Mouse (Mus musculus) urinary bladder, postnatal 36 days (tissue): ENCODE results near the gene Fat3.

Experiments used
- DNase-seq, 2 experiments: peaks; one replicate each; pipeline ENCODE4 v3.0.0; 2022; ENCODE audit warnings: low spot score in 2 of 2, mixed read lengths in 1 of 2

The Fat3 gene

GRCm38 (mm10) chr9:16437805-16438204 is 63.3 kb downstream of the Fat3 start:
- no peak for DNase-seq

- DNase-seq = no peak
Measured at GRCm38 (mm10) chr9:16428589-16428988, 72.5 kb downstream of the Fat3 start.

- no peak for DNase-seq
Measured at GRCm38 (mm10) chr9:16422707-16423106, 78.4 kb downstream of the Fat3 start.

- DNase-seq = no peak
Measured at GRCm38 (mm10) chr9:16402815-16403214, 98.3 kb downstream of the Fat3 start.

- DNase-seq = no peak
Measured at GRCm38 (mm10) chr9:16398734-16399686, 102.1 kb downstream of the Fat3 start.

GRCm38 (mm10) chr9:16389141-16389540 is 111.9 kb downstream of the Fat3 start:
- DNase-seq = no peak

- no peak for DNase-seq
Measured at GRCm38 (mm10) chr9:16387527-16387926, 113.6 kb downstream of the Fat3 start.

GRCm38 (mm10) chr9:16363713-16364112 is 137.4 kb downstream of the Fat3 start:
- DNase-seq = no peak

GRCm38 (mm10) chr9:16361811-16362210 is 139.3 kb downstream of the Fat3 start:
- DNase-seq = no peak

- DNase-seq = no peak
Measured at GRCm38 (mm10) chr9:16356636-16357035, 144.4 kb downstream of the Fat3 start.

GRCm38 (mm10) chr9:16354906-16355305 is 146.2 kb downstream of the Fat3 start:
- DNase-seq = no peak

- DNase-seq = no peak
Measured at GRCm38 (mm10) chr9:16353049-16353724, 147.9 kb downstream of the Fat3 start.

GRCm38 (mm10) chr9:16352486-16353048 is 148.5 kb downstream of the Fat3 start:
- no peak for DNase-seq

- DNase-seq = no peak
Measured at GRCm38 (mm10) chr9:16344902-16345855, 155.9 kb downstream of the Fat3 start.

GRCm38 (mm10) chr9:16343191-16343590 is 157.9 kb downstream of the Fat3 start:
- DNase-seq = no peak

GRCm38 (mm10) chr9:16342577-16342976 is 158.5 kb downstream of the Fat3 start:
- no peak for DNase-seq

GRCm38 (mm10) chr9:16330290-16330984 is 170.6 kb downstream of the Fat3 start:
- DNase-seq = no peak

GRCm38 (mm10) chr9:16318957-16319356 is 182.1 kb downstream of the Fat3 start:
- DNase-seq = no peak

- DNase-seq = no peak
Measured at GRCm38 (mm10) chr9:16312599-16313197, 188.4 kb downstream of the Fat3 start.
